Mouse (Mus musculus): ENCODE measurements at regions not wholly inside any gene's neighbourhood (a gene's known extent, or its start where the extent isn't known, plus 50 kb on each side); places are given as distances from the start of the nearest gene placed in this dataset.

DNA sequence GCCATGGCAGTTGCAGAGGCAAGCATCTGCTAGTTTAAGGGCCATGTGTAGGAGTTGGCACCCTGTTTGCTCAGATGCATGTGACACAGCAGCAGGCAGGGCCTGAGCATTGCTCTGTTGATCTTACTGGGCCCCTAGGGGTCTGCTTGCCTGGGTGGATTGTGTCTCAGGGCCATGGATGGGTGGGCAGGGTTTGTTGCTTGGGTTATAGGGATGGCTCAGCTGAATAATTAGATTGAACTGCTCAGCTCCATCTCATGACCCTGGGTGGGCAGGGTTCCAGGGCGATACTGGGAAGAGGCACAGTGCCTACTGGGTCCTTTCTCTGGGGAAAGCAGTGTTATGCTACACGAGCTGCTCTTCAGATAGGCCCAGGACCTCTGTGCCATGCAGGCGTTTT lies 338.0 kb downstream of the Eipr1 start:
- TF ChIP-seq CTCF (IDR thresholded peaks at IDR 0.05; ENCODE audit: low read depth, low read length) (no peak), POLR2A (IDR thresholded peaks at IDR 0.05; ENCODE audit: extremely low read depth, insufficient read depth, low read length) (no peak)

Data from liver, adult 2 months (tissue).